Mouse (Mus musculus) embryonic fibroblast, embryonic 13.5 days (primary cell): Measurements from ENCODE around the gene Serpina3i.

Source experiments
- CTCF ChIP-seq: IDR thresholded peaks from 2 replicates; pipeline ENCODE4 v1.5.1; 2011; ENCODE audit warnings: mild to moderate bottlenecking, control low read depth, low read length, moderate library complexity, borderline replicate concordance; ENCODE audit not compliant: insufficient read depth
- POLR2A ChIP-seq: IDR thresholded peaks from 2 replicates; pipeline ENCODE4 v1.6.1; 2011; ENCODE audit warnings: low read depth, mild to moderate bottlenecking, control low read depth, low read length, moderate library complexity

- TF ChIP-seq CTCF (no peak), POLR2A (no peak)
Observed at GRCm38 (mm10) chr12:104279056-104279435, 16.1 kb downstream of the Serpina3i start.
